In the genomic region with DNA sequence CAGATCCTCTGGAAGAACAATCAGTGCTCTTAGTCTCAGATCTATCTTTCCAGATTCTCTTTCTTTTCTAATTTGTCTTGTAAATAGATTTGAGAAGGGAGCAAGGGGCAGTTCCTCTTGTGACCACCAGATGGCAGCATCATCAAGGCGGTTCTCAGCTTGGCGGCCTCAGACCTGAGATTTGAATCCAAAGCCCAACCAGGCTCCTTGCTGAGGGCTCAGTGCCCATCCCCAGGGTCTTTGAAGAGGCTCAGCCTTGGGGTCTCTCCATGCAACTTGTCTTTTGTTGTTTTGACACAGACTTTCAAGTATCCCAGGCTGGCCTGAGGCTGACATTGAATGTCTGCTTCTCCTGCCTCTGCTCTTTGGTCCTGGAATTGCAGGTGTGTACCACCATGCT, we compare ENCODE assay signal across 9 mouse cellular contexts. TPM values are rescaled to one million over a fixed set of nuclear protein-coding genes. Genes with fewer than 3 reads are reported as not detected.
DNase-seq lines count a peak whose midpoint lies in the region; ATAC-seq lines count a peak whose summit lies in the region.
"Had no signal": no experiment of that assay in that cellular context is flagged by ENCODE, and none has a peak within 500 bp of the region (broad histone marks: within the 10 kb centered on the region; RNA-seq: fewer than 3 reads in every experiment).

No protein-coding gene starts in this region.

- WGBS in liver, embryonic 11.5 days: 3% methylated on average over 2 of the region's 2 CpGs

- H3K4me2 ChIP-seq in liver, embryonic 11.5 days: no peak overlapping the region

- H3K4me1 ChIP-seq in liver, embryonic 11.5 days (replicated peaks; ENCODE audit: control insufficient read depth, insufficient read depth, low read length): peaks cover 3% of the 10 kb centered on the region; the same call in 1 of the 2 replicates

- no peaks in the 10 kb centered on the region for H3K9me3 ChIP-seq in liver, embryonic 11.5 days (ENCODE audit: control insufficient read depth, low read length)

- DNase-seq in adrenal gland, adult 2 months: peak; percentile 43
- no peak for DNase-seq in adrenal gland, adult 8-10 months
- peak; percentile 41 for DNase-seq in liver
- no peak for DNase-seq in liver, embryonic 11.5 days (ENCODE audit: low spot score)
- peak; percentile 67 for DNase-seq in adrenal gland, postnatal 14 days
- DNase-seq in embryo, embryonic 9.5 days (ENCODE audit: extremely low spot score): peak; percentile 66
- DNase-seq in left cerebral cortex, postnatal 36 days (ENCODE audit: low spot score in 2 of 2): peak; percentile 49 to 57
- DNase-seq in right cerebral cortex, adult 2 months (ENCODE audit: low spot score in 2 of 2): peak; percentile 68 to 75

- intact Hi-C loops in left cerebral cortex, postnatal 36 days (cut with DNase I): loop anchor here (2.0 to 5.0 kb wide), 2 partner anchors 46 to 258 kb away; no protein-coding TSS in a partner anchor

- H3K4me3 ChIP-seq in liver, embryonic 11.5 days (ENCODE audit: low read depth, low read length): no peak overlapping the region

- ATAC-seq in liver, embryonic 11.5 days (replicated peaks; ENCODE audit: low FRiP score): no peak

- no peak overlapping the region for H3K27ac ChIP-seq in liver, embryonic 11.5 days (ENCODE audit: low read depth, low read length)

- peaks cover 79% of the 10 kb centered on the region for H3K27me3 ChIP-seq in liver, embryonic 11.5 days (replicated peaks; ENCODE audit: control insufficient read depth, insufficient read depth, low read length)

- no peak overlapping the region for H3K9ac ChIP-seq in liver, embryonic 11.5 days (ENCODE audit: low read depth, low read length)

- no peaks in the 10 kb centered on the region for H3K36me3 ChIP-seq in liver, embryonic 11.5 days (ENCODE audit: control insufficient read depth, insufficient read depth, low read length)

RNA-seq across cellular contexts. Expression of a gene that starts 10.4 kb away (rescaled TPM):
- total RNA-seq in adrenal gland, adult 2 months (2021): 1 to 10 TPM; 3.6 to 9.5 TPM
- polyA plus RNA-seq in adrenal gland, adult 2 months (2012; rRNA removed): 2.5 and 5.9 TPM in 2 replicates
- total RNA-seq in adrenal gland, adult 8-10 months (2022): 10 to 100 TPM in 3 of 4 experiments, 1 to 10 TPM in 1; 9.8 to 15.7 (median 13.4) TPM
- polyA plus RNA-seq in liver, embryonic 11.5 days (2014; fragmentation: Nextera tagmentation; extraction: Ambion mirVana): 0.73 and 0.74 TPM in 2 replicates
- 3.3 and 3.9 TPM in 2 replicates for total RNA-seq in adrenal gland, postnatal 14 days (2021)
- total RNA-seq in left cerebral cortex, postnatal 36 days (2021): 100 to 1,000 TPM in 1 of 2 experiments, 10 to 100 TPM in 1; 96.6 to 113 TPM
- total RNA-seq: gastrocnemius, postnatal 36 days had no signal

RNA-seq across cellular contexts. Expression of a gene that starts 10.6 kb away (rescaled TPM):
- total RNA-seq in adrenal gland, adult 2 months (2021): 10 to 100 TPM; 11.4 to 16.3 TPM
- 20.4 and 26.5 TPM in 2 replicates for polyA plus RNA-seq in adrenal gland, adult 2 months (2012; rRNA removed)
- 10 to 100 TPM; 15.3 to 41.5 (median 26.8) TPM for total RNA-seq in adrenal gland, adult 8-10 months (2022)
- polyA plus RNA-seq in liver, embryonic 11.5 days (2014; fragmentation: Nextera tagmentation; extraction: Ambion mirVana): 2.9 and 3.0 TPM in 2 replicates
- 6.7 and 9.1 TPM in 2 replicates for total RNA-seq in adrenal gland, postnatal 14 days (2021)
- total RNA-seq in left cerebral cortex, postnatal 36 days (2021): 100 to 1,000 TPM; 143 to 156 TPM

RNA-seq across cellular contexts. Expression of a gene that starts 18.9 kb away (rescaled TPM):
- total RNA-seq in adrenal gland, adult 2 months (2021): 10 to 100 TPM; 45.8 to 66.9 TPM
- 102 and 123 TPM in 2 replicates for polyA plus RNA-seq in adrenal gland, adult 2 months (2012; rRNA removed)
- total RNA-seq in adrenal gland, adult 8-10 months (2022): 10 to 100 TPM; 50.2 to 84.6 (median 64.4) TPM
- 30.6 and 34.4 TPM in 2 replicates for polyA plus RNA-seq in liver, embryonic 11.5 days (2014; fragmentation: Nextera tagmentation; extraction: Ambion mirVana)
- 30.7 and 31.0 TPM in 2 replicates for total RNA-seq in adrenal gland, postnatal 14 days (2021)
- total RNA-seq in left cerebral cortex, postnatal 36 days (2021): 10 to 100 TPM; 26.8 to 33.5 TPM

RNA-seq across cellular contexts. Expression of a gene that starts 40.3 kb away (rescaled TPM):
- under 1 TPM; 0.14 TPM for total RNA-seq in adrenal gland, adult 2 months (2021)
- polyA plus RNA-seq in adrenal gland, adult 2 months (2012; rRNA removed): 0.07 and 0.12 TPM in 2 replicates
- under 1 TPM; 0.06 to 0.15 (median 0.12) TPM for total RNA-seq in adrenal gland, adult 8-10 months (2022)
- polyA plus RNA-seq in liver, embryonic 11.5 days (2014; fragmentation: Nextera tagmentation; extraction: Ambion mirVana): 0.12 and 0.31 TPM in 2 replicates
- 0.11 and 0.38 TPM in 2 replicates for total RNA-seq in adrenal gland, postnatal 14 days (2021)
- under 1 TPM; 0.43 to 0.47 TPM for total RNA-seq in left cerebral cortex, postnatal 36 days (2021)

RNA-seq across cellular contexts. Expression of a gene that starts 40.7 kb away (rescaled TPM):
- total RNA-seq in adrenal gland, adult 2 months (2021): 10 to 100 TPM; 23.4 to 27.3 TPM
- 30.9 and 36.7 TPM in 2 replicates for polyA plus RNA-seq in adrenal gland, adult 2 months (2012; rRNA removed)
- total RNA-seq in adrenal gland, adult 8-10 months (2022): 10 to 100 TPM; 24.5 to 32.7 (median 28.9) TPM
- polyA plus RNA-seq in liver, embryonic 11.5 days (2014; fragmentation: Nextera tagmentation; extraction: Ambion mirVana): 41.4 and 44.7 TPM in 2 replicates
- total RNA-seq in adrenal gland, postnatal 14 days (2021): 20.0 and 21.2 TPM in 2 replicates
- total RNA-seq in left cerebral cortex, postnatal 36 days (2021): 10 to 100 TPM; 14.7 to 15.2 TPM

Comparison
In these comparisons a context has a peak if more than half of its experiments do, and no peak if none do; other contexts are left out.
1. DNase-seq: peak in adrenal gland, adult 2 months (single experiment), liver (single experiment), adrenal gland, postnatal 14 days (single experiment), embryo, embryonic 9.5 days (single experiment), left cerebral cortex, postnatal 36 days (2 of 2) and right cerebral cortex, adult 2 months (2 of 2); none in adrenal gland, adult 8-10 months (single experiment) and liver, embryonic 11.5 days (single experiment).
2. RNA of a gene that starts 10.4 kb away (total RNA-seq): 96.6 to 113 TPM in left cerebral cortex, postnatal 36 days; 9.8 to 15.7 TPM in adrenal gland, adult 8-10 months, 3.6 to 9.5 TPM in adrenal gland, adult 2 months and 3.3 to 3.9 TPM in adrenal gland, postnatal 14 days; every median in the first group is over 4 times any median in the second.